Mouse (Mus musculus) ES-CJ7 (cell line): ENCODE measurements around the gene Nckap1l.

ENCODE experiments used
- DNase-seq: peaks from one replicate; pipeline ENCODE4 v3.0.0; 2011; ENCODE audit warnings: low read depth, low spot score

Nckap1l gene

DNA sequence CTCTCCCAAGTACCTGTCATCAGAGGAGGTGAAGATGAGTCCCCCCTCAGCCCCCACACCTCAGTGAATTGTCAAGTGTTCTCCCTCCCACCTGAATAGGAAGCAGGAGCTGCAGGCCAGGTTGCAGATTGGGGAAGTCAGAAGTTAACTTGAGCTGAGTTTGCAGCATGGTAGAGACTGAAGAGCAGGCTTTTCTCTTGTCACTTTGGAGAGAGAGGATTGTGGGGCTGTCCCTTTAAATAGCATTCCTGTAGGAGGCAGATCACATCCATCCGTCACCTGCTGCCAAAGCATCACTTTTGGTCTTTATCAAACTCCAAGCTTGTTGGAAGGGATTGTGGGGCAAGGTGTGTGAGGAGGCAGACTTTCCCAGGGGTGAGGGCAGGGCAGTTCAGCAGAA is 47.1 kb downstream of the Nckap1l start:
- no peak for DNase-seq

DNA sequence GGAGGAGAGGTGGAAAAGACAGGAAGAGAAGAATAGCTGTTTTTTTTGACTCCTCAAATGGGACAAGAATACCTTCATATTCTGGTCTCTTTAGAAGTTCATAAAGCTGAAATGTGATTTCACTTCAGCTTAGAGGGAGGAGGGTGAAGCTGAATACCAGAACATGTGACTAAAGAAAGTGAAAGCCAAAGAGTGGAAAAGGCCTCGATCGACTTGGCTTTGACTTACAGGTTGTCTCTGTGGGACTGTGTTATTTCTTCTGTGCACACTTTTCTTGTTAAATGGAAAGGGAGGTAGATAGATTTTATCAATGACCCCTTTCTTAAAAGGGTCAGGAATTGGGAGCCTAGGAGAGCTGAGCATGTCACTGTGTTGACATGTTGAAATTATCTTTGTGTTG is 47.6 kb downstream of the Nckap1l start:
- DNase-seq = no peak

DNA sequence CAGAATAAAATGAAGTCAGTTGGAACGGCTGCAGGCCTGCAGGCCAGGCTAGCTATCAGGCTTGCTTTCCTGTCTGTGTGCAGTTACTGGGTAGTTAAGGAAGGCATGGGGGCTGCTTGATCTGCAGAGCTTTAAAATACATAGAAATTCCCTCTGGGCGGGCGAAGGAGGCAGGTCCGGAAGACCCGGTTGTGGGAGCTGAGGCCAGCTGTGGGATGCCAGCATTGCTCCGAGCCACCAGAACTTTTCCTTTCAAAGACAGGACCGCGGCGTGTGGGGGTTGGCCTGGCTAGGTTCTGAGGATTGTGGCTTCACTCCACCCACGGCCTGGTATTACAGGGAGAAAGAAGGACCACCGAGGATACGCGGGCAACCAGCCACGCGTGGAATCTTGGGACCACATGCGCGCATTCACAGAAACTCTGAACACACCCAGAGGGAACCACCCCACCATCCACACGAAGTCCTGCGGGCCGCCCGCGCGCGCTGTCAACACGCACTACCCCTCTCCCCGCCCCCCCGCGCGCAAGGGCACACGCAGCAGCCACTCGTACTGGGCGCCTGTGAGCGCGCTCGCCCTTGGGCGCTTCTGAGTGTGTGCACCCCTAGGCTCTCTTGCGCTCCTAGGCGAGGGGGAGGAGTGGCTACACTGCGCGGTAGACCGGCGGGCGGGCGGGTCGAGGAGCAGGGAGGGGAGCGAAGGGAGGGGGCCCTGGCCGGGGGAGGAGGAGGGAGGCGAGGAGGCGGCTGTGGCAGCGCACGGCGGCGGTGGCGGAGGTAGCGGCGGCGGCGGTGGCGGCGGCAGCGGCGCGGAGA is 49.0 kb downstream of the Nckap1l start, which contains the start of gene Pde1b:
Pde1b (plus strand) TSS at position 600 of the 816 bp plus-strand sequence.
- peak; percentile 27 for DNase-seq

DNA sequence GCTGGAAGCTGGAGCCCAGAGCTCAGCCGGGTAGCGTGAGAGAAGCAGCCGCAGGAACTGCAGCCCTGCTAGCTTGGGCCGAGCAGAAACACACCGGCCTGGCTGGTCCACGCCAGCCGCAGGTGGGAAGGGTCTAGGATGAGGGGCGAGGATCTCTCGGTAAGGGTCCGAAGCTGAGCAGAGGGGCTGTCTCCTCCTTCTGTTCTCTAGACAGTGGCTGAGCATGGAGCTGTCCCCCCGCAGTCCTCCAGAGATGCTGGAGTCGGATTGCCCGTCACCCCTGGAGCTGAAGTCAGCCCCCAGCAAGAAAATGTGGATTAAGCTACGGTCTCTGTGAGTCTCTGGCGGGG is 49.6 kb downstream of the Nckap1l start:
- no peak for DNase-seq

DNA sequence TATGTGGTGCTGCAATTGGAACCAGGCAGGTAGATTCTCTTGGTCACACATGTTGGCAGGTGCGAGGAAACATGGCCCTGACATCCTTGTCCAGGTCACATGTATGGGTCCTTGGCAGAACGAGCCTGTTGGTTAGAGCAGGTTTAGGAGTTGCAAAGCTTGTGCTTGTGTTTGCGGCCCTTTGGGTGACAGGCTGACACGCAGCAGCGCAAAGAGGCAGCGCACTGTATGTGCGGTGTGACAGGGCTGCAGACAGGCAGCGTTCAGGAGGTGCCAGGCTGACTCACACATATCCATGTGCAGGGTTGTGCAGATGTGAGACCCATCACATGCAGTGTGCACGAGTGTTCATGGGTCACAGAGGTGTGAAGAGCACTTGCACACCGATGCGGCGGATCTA is 50.1 kb downstream of the Nckap1l start:
- peak; percentile 24 for DNase-seq

DNA sequence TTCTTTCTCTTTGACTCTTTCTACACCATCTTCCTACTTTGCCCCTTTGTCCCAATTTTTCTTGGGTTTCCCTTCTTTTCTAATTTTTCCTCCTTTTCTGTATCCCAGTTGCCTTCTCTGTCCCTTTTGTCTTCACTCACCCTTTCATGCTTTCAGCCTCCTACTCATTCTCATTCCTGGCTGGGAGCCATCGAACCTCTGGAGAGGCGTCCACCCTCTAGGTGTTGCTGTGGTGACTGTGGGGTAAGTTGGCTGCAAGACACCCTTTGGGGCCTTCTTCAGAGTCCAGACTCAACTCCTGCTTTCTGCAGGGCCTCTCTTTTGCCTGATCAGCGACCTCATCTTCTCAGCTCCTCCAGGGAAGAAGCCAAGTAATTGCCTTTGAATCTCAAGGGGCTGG is 55.7 kb downstream of the Nckap1l start:
- no peak for DNase-seq

DNA sequence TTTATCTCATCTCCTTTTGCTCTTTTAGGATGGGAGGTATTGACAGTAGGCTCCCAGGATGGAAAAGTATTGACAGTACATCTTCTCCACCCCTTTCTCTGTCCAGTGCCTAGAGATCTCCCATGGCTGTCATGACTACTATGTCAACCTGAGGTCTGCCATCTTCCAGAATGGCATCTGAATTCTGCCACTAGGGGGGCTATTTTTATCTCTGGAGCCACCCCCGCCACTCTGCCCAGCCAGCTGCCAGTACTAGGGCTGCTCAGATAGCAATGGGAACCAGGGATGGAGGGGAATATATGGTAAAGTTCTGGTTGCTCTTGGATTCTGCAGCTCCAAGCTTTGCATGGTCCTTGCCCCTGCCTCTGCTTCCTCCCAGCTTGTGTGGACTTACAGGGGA is 58.1 kb downstream of the Nckap1l start:
- no peak for DNase-seq

DNA sequence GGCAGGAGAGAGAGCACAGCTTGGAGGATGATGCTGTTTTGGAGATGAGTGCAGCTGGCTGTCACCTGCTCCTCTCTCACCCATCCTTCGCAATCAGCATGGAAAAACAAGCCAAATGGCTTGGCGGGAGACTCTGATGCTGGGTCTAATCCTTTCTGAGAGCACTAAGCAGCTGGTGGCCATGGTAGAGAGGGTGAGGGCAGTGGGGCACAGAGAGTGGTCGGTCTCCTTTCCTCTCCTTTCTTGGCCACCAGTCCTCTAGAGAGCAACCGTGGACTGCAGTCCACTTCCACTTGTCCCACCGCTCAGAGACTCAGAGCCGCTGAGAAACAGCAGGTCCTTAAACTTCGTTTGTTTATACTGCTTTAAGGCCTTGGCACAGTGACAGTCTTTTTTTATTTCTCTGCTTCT is 60.0 kb downstream of the Nckap1l start:
- DNase-seq = no peak

DNA sequence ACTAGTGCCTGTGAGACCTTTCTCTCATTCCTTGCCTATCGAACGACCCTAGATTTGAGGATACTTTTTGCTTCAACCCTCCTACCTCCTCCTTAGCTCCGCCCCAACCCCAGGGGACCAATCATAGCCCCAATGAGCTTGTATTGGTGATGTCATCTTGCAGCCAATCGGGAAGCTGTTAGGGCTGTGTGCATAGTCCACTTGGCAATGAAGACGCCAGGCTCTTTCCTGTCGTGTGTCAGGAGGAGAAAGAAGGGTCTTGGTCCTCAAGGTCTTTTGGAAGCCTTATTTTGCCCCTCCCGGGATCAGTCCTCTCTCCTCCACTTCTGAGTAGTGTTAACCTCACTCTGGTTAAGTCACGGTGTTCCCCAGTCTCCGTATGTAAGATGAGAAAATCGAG is 60.5 kb downstream of the Nckap1l start:
- DNase-seq = peak; percentile 88

DNA sequence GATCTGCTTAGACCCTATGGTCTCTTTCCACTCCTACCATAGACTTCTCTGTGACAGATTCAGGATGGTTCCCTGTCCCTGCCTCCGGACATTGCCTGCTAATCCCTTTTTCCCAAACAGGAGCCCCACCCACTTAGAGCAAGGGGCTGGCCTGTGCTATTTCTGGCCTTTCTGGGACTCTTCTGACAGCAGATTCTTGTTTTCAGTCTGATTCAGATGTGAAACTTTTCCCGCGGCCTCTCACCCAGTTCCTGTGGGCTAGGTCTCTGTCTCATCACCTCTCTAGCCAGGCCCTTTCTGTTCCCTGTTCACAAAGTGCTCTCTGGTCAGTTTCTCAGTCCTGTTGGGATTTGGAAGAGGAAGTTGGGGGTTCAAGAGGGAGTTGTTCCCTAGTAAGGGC is 61.3 kb downstream of the Nckap1l start:
- no peak for DNase-seq

DNA sequence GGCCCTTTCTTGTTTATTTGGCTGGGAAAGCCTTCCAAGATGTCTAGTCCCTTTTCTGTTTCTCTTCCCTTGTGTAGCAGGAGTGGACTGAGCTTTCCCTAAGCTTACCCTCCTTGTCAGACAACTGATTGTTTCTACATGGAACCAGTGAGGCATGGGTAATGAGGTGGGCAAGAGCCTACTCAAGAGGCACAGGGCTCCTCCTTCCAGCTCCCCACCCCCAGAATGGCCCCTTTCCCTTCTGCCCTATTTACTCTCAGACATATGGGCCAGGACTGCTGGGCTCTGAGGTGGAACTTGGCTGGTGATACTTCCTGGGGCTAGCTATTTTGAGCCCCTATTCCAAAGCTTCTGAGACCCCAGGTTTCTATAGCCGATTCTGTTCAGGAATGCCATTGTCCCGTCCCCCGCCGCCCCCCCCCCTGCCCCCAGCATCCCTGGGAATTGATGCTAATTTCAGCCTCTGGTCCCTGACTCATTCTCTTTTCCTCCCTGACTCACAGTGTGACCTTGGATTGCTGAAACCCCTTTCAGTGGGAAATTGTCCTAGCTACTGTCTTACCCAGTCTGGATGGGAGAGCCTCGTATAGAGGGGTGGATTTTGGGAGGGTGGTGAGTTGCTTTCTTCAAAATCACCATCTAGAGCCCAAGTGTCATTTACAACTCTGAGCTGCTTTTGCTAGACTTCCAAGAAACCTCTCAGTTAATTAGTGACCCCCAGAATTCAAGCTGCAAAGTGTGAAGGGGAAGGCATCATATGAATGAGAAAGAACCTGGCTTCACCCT is 65.2 kb downstream of the Nckap1l start:
- DNase-seq = peak; percentile 76

DNA sequence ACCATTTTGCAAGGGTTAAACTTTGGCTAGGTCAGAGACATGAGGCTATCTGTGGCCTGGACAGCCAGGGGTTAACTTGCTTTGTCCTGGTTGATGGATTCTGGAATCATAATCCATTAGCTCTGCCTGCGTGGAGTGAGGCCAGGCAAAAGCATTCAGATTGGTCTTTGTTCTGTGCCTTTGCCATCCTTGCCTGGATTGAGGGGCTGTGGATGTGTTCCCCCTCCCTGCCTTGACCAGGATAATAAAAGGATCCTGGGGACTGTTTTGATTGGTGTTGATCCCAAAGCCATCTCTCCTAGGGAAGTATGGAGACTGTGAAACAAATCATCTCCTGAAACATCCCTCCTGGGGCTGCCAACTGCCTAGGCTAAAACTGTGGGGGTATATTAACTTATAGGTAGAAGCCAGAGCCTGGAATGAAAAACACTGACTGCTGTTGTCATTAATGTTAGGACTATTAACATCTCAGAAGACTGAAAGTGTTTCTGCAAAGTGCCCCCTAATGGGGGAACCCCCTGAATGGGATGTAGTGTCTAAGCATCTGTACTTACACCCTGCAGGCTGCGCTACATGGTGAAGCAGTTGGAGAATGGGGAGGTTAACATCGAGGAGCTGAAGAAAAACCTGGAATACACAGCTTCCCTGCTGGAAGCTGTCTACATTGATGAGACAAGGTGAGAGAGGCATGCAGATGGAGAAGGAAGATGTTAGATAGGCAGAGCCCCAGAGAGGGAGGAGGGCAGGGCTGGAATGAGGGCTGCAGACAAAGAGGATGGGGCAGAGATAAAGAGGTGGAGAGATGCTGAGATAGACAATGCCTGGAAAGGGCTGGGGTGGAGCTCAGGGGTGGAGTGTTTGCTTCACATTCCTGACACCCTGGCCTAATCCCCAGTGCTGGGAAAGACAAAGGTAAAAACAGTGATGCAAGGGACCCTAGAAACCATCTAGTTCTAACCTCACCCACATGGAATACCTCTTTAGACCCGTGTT is 66.1 kb downstream of the Nckap1l start:
- DNase-seq = peak; percentile 96

DNA sequence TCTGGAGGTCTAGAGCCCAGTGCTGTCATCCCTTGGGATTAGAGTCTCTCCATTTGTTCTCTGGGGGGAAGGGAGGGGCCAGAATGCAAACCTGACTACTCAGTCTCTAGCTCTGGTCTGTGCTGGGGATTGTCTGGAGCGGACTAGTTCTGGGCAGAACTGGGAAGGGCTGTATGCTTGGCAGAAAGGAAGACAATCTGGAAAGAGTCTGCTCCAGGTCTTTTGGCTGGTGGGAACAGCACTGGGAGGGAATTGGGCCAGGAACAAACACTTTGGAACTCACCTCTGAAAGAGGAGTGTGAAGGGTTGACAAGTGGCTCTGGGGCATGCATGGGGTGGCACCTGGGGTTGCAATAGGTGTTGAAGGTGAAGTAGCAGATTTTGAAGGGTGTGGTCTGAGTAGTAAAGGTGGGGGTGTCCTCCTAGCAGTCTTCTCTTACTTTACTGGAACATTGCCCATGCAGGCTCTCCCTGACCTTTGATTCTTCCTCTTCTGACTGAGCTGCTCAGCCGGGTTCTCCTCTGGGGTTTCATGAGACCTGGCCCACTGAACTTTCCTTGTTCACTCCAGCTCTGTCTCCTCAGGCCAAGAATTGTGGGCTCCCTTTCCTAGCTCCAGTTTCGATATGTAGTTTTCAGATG is 69.0 kb downstream of the Nckap1l start:
- DNase-seq = peak; percentile 95

DNA sequence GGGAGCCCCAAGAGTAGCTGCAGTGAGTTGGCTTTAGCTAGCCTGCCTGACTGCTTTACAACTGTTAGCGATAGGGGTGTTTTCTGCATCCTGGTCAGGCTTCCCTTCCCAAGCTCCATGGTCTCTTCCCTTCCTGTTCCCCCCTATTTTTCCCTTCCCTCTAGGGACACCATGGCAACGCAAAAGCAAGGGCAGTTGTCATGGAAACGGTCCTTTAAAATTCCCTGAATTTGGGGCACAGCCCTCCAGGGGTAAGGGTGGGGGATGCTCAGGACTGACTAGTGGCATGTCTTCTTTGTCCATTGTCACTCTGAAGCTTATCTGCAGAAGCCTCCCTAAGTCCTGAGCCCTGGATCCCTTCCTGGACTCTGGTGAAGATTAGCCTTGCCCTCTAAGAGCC is 69.6 kb downstream of the Nckap1l start:
- peak; percentile 38 for DNase-seq

DNA sequence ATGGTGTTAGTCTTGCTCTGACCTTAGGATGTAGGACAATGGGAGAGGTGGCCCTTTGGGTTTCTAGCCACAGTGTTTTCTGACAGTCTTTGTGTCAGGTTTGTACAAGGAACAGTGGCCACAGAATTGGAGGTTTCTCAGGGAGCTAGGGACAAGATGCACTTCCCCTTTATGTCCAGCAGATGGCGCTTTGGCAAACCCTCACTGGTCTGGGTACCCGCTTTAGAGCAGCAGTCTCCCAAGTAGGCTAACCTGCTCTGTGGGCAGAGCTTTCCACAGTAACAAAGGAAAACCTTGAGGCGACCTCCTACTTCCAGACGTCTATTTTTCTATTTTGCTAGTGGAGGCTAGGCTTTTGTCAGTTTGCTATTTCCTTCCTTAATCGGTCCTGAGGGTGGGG is 76.8 kb downstream of the Nckap1l start:
- DNase-seq = peak; percentile 82

DNA sequence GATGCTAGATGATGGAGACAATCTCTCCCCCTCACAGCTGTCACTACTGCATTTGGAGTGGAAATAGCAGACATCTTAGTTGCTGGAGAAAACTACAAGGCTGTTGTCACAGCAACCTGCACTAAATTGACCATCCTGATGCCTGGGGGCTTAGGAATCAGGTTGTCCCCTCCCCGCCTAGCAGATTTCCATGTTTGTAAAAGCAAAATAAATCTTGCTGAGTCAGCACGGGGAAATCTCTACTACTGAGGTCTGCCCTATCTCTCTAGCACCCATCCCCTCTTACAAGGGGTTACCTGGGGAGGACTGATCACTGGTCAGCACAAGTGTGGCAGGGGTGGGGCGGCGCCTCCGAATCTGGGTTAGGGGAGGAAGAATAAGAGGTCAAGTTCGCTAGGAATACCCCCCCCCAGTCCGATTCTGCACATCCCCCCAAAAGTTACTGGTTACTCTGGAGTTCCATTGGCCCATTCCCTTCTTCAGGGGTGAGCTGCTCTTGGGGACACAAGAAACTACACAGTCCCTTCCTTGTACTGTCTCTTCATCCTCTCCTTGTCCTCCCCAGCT is 80.5 kb downstream of the Nckap1l start:
- no peak for DNase-seq

DNA sequence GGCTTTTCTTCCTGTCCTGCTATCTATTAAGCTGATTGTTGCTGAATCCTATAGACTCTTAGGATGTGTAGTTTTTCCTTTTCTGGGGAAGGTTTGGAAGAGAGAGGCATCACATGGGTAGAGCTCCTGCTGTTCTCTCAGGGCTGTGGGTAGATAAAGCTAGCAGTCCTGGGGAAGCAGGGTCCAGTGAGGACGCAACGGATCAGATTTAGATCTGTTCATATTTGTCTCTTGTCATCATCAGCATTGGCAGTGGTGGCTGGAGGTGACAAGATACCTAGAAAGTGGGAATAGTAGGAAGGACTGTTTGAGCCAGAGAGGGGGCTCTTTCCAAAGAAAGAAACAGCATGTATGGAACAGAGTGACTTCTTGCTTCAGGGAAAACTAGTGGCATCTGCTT is 81.4 kb downstream of the Nckap1l start:
- DNase-seq = no peak

DNA sequence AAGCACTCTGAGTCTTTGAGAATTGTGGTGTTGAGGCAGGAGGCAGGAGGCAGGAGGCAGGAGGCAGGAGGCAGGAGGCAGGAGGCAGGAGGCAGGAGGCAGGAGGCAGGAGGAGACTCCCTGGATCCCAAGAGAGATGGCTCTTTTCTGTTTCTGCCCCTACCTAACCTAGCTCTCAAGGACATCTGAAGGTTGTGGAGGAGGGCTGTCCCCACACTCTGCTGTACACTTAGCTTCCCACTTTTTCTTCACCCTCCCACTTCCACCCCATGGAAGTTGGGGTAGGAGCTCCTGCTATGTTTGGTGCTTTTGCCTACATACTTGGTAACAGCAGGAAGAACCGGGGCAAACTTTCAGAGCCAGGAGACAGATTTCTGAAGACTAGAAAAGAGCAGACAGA is 82.2 kb downstream of the Nckap1l start:
- no peak for DNase-seq

DNA sequence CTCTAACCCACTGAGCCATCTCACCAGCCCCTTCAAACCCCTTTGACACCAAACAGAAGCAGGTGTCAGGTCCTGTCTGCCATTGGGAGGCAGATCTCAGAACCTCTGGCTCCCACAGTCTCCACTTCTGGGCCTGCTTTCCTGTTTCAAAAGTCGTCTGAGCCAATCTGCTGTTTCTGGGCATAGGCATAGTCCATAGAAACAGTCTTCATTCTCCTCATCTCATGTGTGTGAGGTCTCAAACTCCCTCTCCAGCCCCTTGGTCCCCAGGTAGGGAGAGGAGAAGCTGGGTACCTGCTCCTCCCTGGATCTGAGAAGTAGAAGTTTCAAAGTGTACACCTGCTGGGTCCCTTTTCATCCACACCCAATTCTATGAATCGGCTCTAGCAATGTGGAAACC is 82.9 kb downstream of the Nckap1l start:
- no peak for DNase-seq

DNA sequence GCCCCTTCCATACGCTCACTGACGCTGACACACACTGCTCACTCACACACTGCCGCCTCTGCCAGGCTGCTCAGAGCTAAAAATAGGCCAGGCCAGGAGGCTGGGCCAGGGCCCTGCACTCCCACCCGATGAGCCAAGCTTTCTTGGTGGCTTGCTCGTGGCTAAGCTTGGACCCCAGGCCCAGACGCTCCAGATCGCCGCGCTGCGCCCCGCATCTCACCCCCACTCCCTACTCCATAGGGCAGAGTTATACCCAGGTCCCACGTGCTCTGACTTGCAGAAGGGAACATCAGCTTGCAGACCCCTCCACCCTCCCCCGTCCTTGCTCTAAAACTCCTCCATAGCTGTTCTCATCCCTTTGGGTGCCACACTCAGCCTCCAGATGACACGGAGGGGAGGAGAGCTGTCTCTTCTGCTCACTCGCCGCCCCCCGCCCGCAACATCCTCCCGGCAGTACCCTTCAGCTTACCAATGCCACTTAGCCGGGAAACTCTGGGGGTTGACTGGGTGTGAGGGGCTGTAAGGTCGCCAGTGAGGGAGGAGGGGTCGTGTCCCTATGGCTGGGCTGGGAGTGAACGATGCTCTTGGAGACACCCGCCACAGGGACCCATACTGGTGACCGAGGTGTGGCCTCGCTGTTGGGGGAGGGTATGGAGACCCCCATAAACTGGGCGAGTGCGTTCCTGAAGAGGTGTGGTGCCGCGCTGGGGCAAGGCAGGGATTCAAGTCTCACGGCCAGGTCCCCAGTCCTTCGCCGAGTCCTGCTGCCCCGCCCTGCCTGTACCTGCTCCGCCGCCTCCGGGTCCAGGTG is 83.6 kb downstream of the Nckap1l start:
- no peak for DNase-seq
